Mouse (Mus musculus) embryo, embryonic 10 days (tissue): Measurements from ENCODE around the gene Gm3139.
"Not testable (repeated sequence)": the region's sequence is repeated elsewhere in the genome, so short reads cannot be mapped to it uniquely, and the experiment has no call there.

Source experiments
- DNase-seq: peaks from one replicate; pipeline ENCODE4 v3.0.0-alpha.2; 2015; ENCODE audit warnings: low spot score

Gm3139 gene

GRCm38 (mm10) chr5:94525987-94526386, at the start of gene Gm3139:
Gene Gm3139, plus strand, starts transcription at chr5:94526287.
- not testable (repeated sequence) for DNase-seq
